Mouse (Mus musculus) left cerebral cortex, adult 2 months (tissue): ENCODE data around the gene Pbx2. TPM values are rescaled to one million over a fixed set of nuclear protein-coding genes. Genes with fewer than 3 reads are reported as not detected.

Experiments
- DNase-seq, 2 experiments: peaks; one replicate each; pipeline ENCODE4 v3.0.0; 2021 to 2022; ENCODE audit warnings: low spot score in 2 of 2, mixed read lengths in 1 of 2; ENCODE audit errors: extremely low spot score in 1 of 2
- H3K27ac ChIP-seq: fragments of 200-600 bp; 2 replicates; pipeline ENCODE4 v1.8.1; 2022
- H3K4me3 ChIP-seq: fragments of 200-600 bp; 2 replicates; pipeline ENCODE4 v1.8.1; 2022
- CTCF ChIP-seq: fragments of 200-600 bp; IDR thresholded peaks from 2 replicates; pipeline ENCODE4 v1.8.1; 2022; ENCODE audit warnings: antibody characterized with exemption, mild to moderate bottlenecking, moderate library complexity
- intact Hi-C: fragments of 180-260 bp; cut with DNase I; formaldehyde crosslinking; loops from one replicate; pipeline ENCODE4 v1.15.1; 2025
- total RNA-seq, 2 experiments: library from RNA; stranded (reverse); gene quantifications; 2 replicates each; pipeline ENCODE4 v1.2.3; 2021

Gene Pbx2
- total RNA-seq, 2 experiments from 2014 or later: 49.6 to 68.5 TPM

- peak; percentile 48 for TF ChIP-seq CTCF
- DNase-seq: no peak
- peak overlapping the region; percentile 68 for H3K4me3 ChIP-seq
- peak overlapping the region; percentile 97 for H3K27ac ChIP-seq
- intact Hi-C loops: loop anchor here (1.0 to 10.0 kb wide), 2 partner anchors 18 to 618 kb away; partner anchors contain the start of genes Ddx39b and Fkbpl
These were observed 35.7 kb downstream of the Pbx2 start for GRCm38 (mm10) chr17:34626773-34627092.

DNA sequence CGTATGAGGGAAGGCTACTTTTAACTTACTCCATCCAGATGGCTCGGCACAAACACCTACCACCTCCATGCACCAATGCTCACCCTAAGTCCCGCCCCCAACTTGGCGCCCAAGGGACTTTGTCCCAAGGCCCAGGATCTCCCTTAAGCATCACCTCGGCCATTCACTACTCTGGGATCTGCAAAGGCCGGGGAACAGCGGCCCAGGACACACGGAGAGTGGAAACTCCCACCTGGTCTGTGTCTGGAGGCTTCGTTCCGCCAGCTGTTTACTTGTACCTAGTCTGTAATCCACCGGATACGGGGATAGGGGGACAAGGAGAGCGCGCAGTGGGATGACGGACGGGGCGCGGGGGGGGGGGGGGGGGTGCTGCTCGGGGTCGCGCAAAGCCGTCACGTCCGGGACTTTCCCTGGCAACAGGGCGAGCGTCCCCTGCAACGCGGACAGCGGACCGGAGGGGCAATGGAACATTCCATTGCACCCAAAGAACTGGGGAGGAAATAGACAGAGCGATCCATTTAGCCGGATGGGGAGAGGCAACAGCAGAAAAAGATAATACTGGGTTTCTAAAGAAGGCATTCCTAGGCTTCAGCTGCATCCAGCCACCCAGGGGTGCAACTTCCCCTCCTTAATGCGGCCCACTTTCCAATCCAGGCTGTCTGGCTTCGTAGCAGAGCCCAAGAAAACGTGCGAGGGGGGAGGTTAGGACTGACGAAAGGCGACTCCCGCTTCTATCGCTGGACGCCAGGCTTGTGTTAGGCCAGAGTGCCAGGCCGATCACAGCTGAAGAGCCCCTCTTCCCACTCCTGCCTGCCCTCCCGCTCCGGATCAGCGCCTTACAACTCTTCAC lies 36.3 kb downstream of the Pbx2 start:
- peak overlapping the region; percentile 97 for H3K27ac ChIP-seq
- peak overlapping the region; percentile 68 for H3K4me3 ChIP-seq
- intact Hi-C loops: loop anchor here (1.0 to 10.0 kb wide), 2 partner anchors 17 to 617 kb away; partner anchors contain the start of genes Ddx39b and Fkbpl
- peak; percentile 83 to 87 for DNase-seq
- no peak for TF ChIP-seq CTCF

DNA sequence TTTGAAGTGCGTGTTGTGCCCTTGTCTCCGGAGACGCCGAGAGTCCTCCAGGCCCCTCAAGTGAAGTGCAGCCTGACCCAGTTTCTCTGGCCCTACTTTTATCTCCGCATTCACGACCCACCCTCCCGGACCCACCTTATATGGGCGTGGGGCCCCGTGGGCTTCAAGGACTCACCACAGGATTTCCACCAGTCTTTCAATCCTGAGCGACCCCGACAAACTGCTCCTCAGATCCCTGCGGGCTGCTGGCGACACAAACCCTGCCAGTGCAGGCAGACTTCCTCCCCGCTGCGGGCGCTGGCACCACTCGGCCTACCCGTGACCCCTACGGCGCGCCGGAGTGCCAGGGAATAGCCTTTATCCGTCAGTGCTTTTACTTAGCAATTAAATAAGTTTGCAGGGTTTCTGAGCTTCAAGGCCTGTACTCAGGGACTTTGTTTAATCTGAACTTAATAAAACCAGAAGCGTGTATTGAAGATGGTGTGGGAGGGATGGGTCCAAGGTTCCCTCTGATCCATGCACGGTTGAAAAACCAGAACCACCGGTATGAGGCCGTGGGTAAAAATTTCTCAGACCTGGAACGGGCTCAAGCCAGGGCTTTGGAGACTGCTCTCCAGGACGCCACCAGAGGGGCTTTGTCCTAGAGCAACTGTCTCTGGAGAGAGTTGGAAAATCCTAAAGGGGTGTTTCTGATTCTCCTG lies 37.0 kb downstream of the Pbx2 start, which contains the start of gene Ppt2:
Gene Ppt2 (minus strand): TSS at position 568 of the 701 bp plus-strand sequence.
- peak; percentile 53 for DNase-seq
- Histone ChIP-seq H3K4me3 (peak within 1 kb of the TSS; percentile 68), H3K27ac (peak within 1 kb of the TSS; percentile 97)
- no peak for TF ChIP-seq CTCF
- intact Hi-C loops: loop anchor here (1.0 to 10.0 kb wide), 2 partner anchors 16 to 617 kb away; partner anchors contain the start of genes Ddx39b and Fkbpl

GRCm38 (mm10) chr17:34628644-34628967 lies 37.5 kb downstream of the Pbx2 start:
- peak overlapping the region; percentile 97 for H3K27ac ChIP-seq
- TF ChIP-seq CTCF: no peak
- H3K4me3 ChIP-seq: peak overlapping the region; percentile 68
- intact Hi-C loops: loop anchor here (10.0 kb wide), 1 partner anchor 616 kb away; the partner anchor contains the start of gene Ddx39b
- DNase-seq: no peak

GRCm38 (mm10) chr17:34629221-34629751 lies 38.2 kb downstream of the Pbx2 start, which contains the start of gene Prrt1:
Gene Prrt1, plus strand, starts transcription at chr17:34629533.
- intact Hi-C loops: loop anchor here (10.0 kb wide), 1 partner anchor 616 kb away; the partner anchor contains the start of gene Ddx39b
- DNase-seq: peak; percentile 60 to 67
- H3K4me3 ChIP-seq: peak within 1 kb of the TSS; percentile 68
- H3K27ac ChIP-seq: peak within 1 kb of the TSS; percentile 97
- TF ChIP-seq CTCF: no peak

GRCm38 (mm10) chr17:34629796-34630603 lies 38.9 kb downstream of the Pbx2 start:
- no peak for DNase-seq
- Histone ChIP-seq H3K27ac (peak overlapping the region; percentile 97), H3K4me3 (peak overlapping the region; percentile 68)
- intact Hi-C loops: loop anchor here (10.0 kb wide), 1 partner anchor 615 kb away; the partner anchor contains the start of gene Ddx39b
- TF ChIP-seq CTCF: no peak

GRCm38 (mm10) chr17:34630761-34631301 lies 39.8 kb downstream of the Pbx2 start:
- intact Hi-C loops: no loop called here
- DNase-seq: peak in 1 of 2 experiments; percentile 65
- Histone ChIP-seq H3K27ac (peak overlapping the region; percentile 97), H3K4me3 (peak overlapping the region; percentile 68)
- no peak for TF ChIP-seq CTCF

- peak overlapping the region; percentile 68 for H3K4me3 ChIP-seq
- intact Hi-C loops: no loop called here
These were observed 40.6 kb downstream of the Pbx2 start for GRCm38 (mm10) chr17:34631647-34632046.

GRCm38 (mm10) chr17:34632261-34632691 lies 41.2 kb downstream of the Pbx2 start:
- peak; percentile 83 to 84 for DNase-seq
- intact Hi-C loops: no loop called here
- Histone ChIP-seq H3K27ac (peak overlapping the region; percentile 97), H3K4me3 (peak overlapping the region; percentile 68)
- no peak for TF ChIP-seq CTCF

More at GRCm38 (mm10) chr17:34631647-34632046, 40.6 kb downstream of the Pbx2 start:
- no peak for TF ChIP-seq CTCF
- no peak for DNase-seq
- peak overlapping the region; percentile 97 for H3K27ac ChIP-seq

DNA sequence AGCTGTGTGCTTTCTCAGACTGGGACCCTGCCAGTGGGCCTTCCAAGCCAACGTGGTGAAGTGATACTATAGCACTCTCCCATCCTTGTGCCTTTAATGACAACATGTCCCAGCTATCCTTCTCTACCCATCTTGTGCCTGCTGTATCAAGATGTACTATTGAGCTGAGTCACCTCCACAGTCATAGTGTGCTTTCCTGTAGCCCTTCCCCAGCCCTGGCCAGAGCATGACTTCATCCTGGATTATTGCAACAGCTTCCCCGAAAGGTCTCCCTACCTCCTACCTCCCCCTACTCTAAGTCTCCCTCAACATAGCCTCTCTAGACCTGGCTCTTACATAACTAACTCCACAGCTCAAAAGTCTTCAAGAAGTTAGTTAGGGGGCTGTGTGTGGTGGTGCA lies 44.6 kb downstream of the Pbx2 start:
- intact Hi-C loops: no loop called here
- H3K27ac ChIP-seq: no peak overlapping the region
- TF ChIP-seq CTCF: no peak
- H3K4me3 ChIP-seq: no peak overlapping the region
- no peak for DNase-seq
